ENCODE assay signal across 8 mouse cellular contexts in genomic region chr11:98348083-98348961, GRCm38 (mm10). TPM values are rescaled to one million over a fixed set of nuclear protein-coding genes. Genes with fewer than 3 reads are reported as not detected.
A peak's percentile ranks its signal among the peaks of the same experiment; 100 is the strongest.
DNase-seq lines count a peak whose midpoint lies in the region; ATAC-seq and TF ChIP-seq lines count a peak whose summit lies in the region.

Gene Ppp1r1b, plus strand, starts transcription at chr11:98348404.

- peak within 1 kb of the TSS; percentile 32 for H3K9ac ChIP-seq in embryonic facial prominence, embryonic 11.5 days (replicated peaks; ENCODE audit: low read length)

- intact Hi-C loops in heart, postnatal 36 days (cut with DNase I) = no loop called here

- H3K9me3 ChIP-seq in embryonic facial prominence, embryonic 11.5 days (replicated peaks; ENCODE audit: control insufficient read depth, low read length) = no peaks in the 10 kb centered on the region

- H3K27ac ChIP-seq in spleen, adult 2 months (ENCODE audit: insufficient read depth, low read length) = no peak within 1 kb of the TSS
- H3K27ac ChIP-seq in embryonic facial prominence, embryonic 11.5 days (replicated peaks; ENCODE audit: low read depth, low read length) = no peak within 1 kb of the TSS

- WGBS in spleen, adult 2 months = 4% methylated on average over 55 of the region's 55 CpGs
- under 1% methylated on average over 49 of the region's 55 CpGs for WGBS in embryonic facial prominence, embryonic 11.5 days
- WGBS in large intestine, adult 2 months = 1% methylated on average over 55 of the region's 55 CpGs

- no peak; the same call in 1 of the 2 replicates for ATAC-seq in embryonic facial prominence, embryonic 11.5 days (replicated peaks; ENCODE audit: insufficient number of reproducible peaks, low FRiP score, low TSS enrichment, low read depth)

- peak within 1 kb of the TSS; percentile 94 for H3K4me2 ChIP-seq in embryonic facial prominence, embryonic 11.5 days (ENCODE audit: low read depth, low read length)

- peaks cover 19% of the 10 kb centered on the region for H3K27me3 ChIP-seq in spleen, adult 2 months (ENCODE audit: control insufficient read depth, insufficient read depth, low read length)
- peaks cover 72% of the 10 kb centered on the region for H3K27me3 ChIP-seq in embryonic facial prominence, embryonic 11.5 days (ENCODE audit: control insufficient read depth, insufficient read depth, low read length)

- no peaks in the 10 kb centered on the region for H3K36me3 ChIP-seq in spleen, adult 2 months (ENCODE audit: control insufficient read depth, insufficient read depth, low read length)
- no peaks in the 10 kb centered on the region for H3K36me3 ChIP-seq in embryonic facial prominence, embryonic 11.5 days (replicated peaks; ENCODE audit: control insufficient read depth, insufficient read depth, low read depth, low read length)

- H3K4me1 ChIP-seq in spleen, adult 2 months (ENCODE audit: control insufficient read depth, insufficient read depth, insufficient read length) = peaks cover 5% of the 10 kb centered on the region; the same call in 1 of the 2 replicates
- peaks cover 9% of the 10 kb centered on the region for H3K4me1 ChIP-seq in embryonic facial prominence, embryonic 11.5 days (ENCODE audit: control insufficient read depth, insufficient read depth, low read length)

- peak within 1 kb of the TSS; percentile 40; the same call in 1 of the 2 replicates for H3K4me3 ChIP-seq in spleen, adult 2 months (ENCODE audit: extremely low read depth, insufficient read depth, insufficient read length)
- peak within 1 kb of the TSS; percentile 43 for H3K4me3 ChIP-seq in embryonic facial prominence, embryonic 11.5 days (ENCODE audit: low read depth, low read length)

- TF ChIP-seq CTCF in spleen, adult 2 months (IDR thresholded peaks at IDR 0.05; ENCODE audit: extremely low read depth, insufficient read depth, insufficient read length, insufficient replicate concordance) = no peak

- no peak for DNase-seq in spleen, adult 2 months (ENCODE audit: low read depth in 1 of 2, low spot score in 2 of 2)
- no peak for DNase-seq in spleen, adult 12 weeks (ENCODE audit: low spot score)
- DNase-seq in embryonic facial prominence, embryonic 11.5 days (ENCODE audit: low spot score) = peak; percentile 64
- DNase-seq in heart, postnatal 36 days = peak; percentile 41 to 51
- no peak for DNase-seq in large intestine, adult 2 months (ENCODE audit: low read depth, low spot score)
- DNase-seq in lung, adult 18-20 months = peak; percentile 60 to 71
- DNase-seq in right cerebral cortex, adult 2 months (ENCODE audit: low spot score in 2 of 2) = peak; percentile 77 to 80
- no peak for DNase-seq in spleen, postnatal 10 days (ENCODE audit: low spot score in 2 of 2)

- no peak for TF ChIP-seq POLR2A in spleen, adult 2 months (IDR thresholded peaks at IDR 0.05; ENCODE audit: low read depth, low read length)

RNA-seq across cellular contexts. Expression of gene Ppp1r1b, which starts in this region (rescaled TPM):
- 0.27 and 0.44 TPM in 2 replicates for polyA plus RNA-seq in spleen, adult 2 months (2012; rRNA removed)
- polyA plus RNA-seq in embryonic facial prominence, embryonic 11.5 days (2014; fragmentation: Nextera tagmentation; extraction: Ambion mirVana) = 0.24 and 0.31 TPM in 2 replicates
- 1 to 10 TPM; 4.6 to 7.0 TPM for total RNA-seq in heart, postnatal 36 days (2021)
- polyA plus RNA-seq in large intestine, adult 2 months (2012; rRNA removed) = 382 and 459 TPM in 2 replicates

Comparison
In these comparisons a context has a peak if more than half of its experiments do, and no peak if none do; other contexts are left out.
1. RNA of gene Ppp1r1b (polyA plus RNA-seq): 382 to 459 TPM in large intestine, adult 2 months; 0.27 to 0.44 TPM in spleen, adult 2 months and 0.24 to 0.31 TPM in embryonic facial prominence, embryonic 11.5 days; every median in the first group is over 100 times any median in the second.
2. Peak in DNase-seq, H3K4me3 ChIP-seq, H3K9ac ChIP-seq and H3K4me2 ChIP-seq in embryonic facial prominence, embryonic 11.5 days; RNA of the gene not detected or under 1 TPM.
3. DNase-seq: peak in heart, postnatal 36 days (2 of 2), lung, adult 18-20 months (2 of 2) and right cerebral cortex, adult 2 months (2 of 2); none in spleen, adult 2 months (0 of 2), spleen, adult 12 weeks (single experiment), large intestine, adult 2 months (single experiment) and spleen, postnatal 10 days (0 of 2).